Mouse (Mus musculus) heart, embryonic 10.5 days (tissue): ENCODE measurements at regions not wholly inside any gene's neighbourhood (a gene's known extent, or its start where the extent isn't known, plus 50 kb on each side); places are given as distances from the start of the nearest gene placed in this dataset.

Experiments
- DNase-seq: peaks from one replicate; pipeline ENCODE4 v3.0.0-alpha.2; 2017; ENCODE audit warnings: low spot score
- H3K27ac ChIP-seq: fragments of 300-500 bp; sonication (generic); 2 replicates; pipeline ENCODE4 v1.5.1; 2016; ENCODE audit warnings: mild to moderate bottlenecking
- H3K27me3 ChIP-seq: fragments of 300-500 bp; sonication (generic); 2 replicates; pipeline ENCODE4 v1.6.1; 2016; ENCODE audit warnings: mild to moderate bottlenecking; ENCODE audit not compliant: poor library complexity, insufficient read depth, severe bottlenecking
- H3K36me3 ChIP-seq: fragments of 300-500 bp; sonication (generic); 2 replicates; pipeline ENCODE4 v1.6.1; 2016; ENCODE audit warnings: mild to moderate bottlenecking, moderate library complexity
- H3K4me1 ChIP-seq: fragments of 300-500 bp; sonication (generic); 2 replicates; pipeline ENCODE4 v1.6.1; 2016; ENCODE audit warnings: mild to moderate bottlenecking
- H3K4me3 ChIP-seq: fragments of 300-500 bp; sonication (generic); 2 replicates; pipeline ENCODE4 v1.5.1; 2016; ENCODE audit warnings: mild to moderate bottlenecking, moderate library complexity
- H3K9me3 ChIP-seq: fragments of 300-500 bp; sonication (generic); 2 replicates; pipeline ENCODE4 v1.6.1; 2016; ENCODE audit warnings: mild to moderate bottlenecking, moderate library complexity
- WGBS: fragments of 180-500 bp; shearing (Covaris S2); methylation state at CpG from one replicate; pipeline ENCODE4 v1.1.7; 2016; 5-methylcytosine and 5-hydroxymethylcytosine counted together

- no peak overlapping the region for H3K27ac ChIP-seq
- no peaks in the 10 kb centered on the region for H3K9me3 ChIP-seq
- H3K36me3 ChIP-seq = no peaks in the 10 kb centered on the region
- no peak for DNase-seq
- H3K4me1 ChIP-seq = no peaks in the 10 kb centered on the region
- H3K27me3 ChIP-seq = no peaks in the 10 kb centered on the region
- 83% methylated on average over 4 of the region's 4 CpGs for WGBS
- no peak overlapping the region for H3K4me3 ChIP-seq
Observed at GRCm38 (mm10) chr16:93204601-93205000, 378.7 kb upstream of the Runx1 start.

GRCm38 (mm10) chr16:93202591-93202990 lies 376.6 kb upstream of the Runx1 start:
- H3K27ac ChIP-seq = no peak overlapping the region
- no peaks in the 10 kb centered on the region for H3K27me3 ChIP-seq
- no peak for DNase-seq
- no peaks in the 10 kb centered on the region for H3K9me3 ChIP-seq
- no peaks in the 10 kb centered on the region for H3K36me3 ChIP-seq
- H3K4me3 ChIP-seq = no peak overlapping the region
- no peaks in the 10 kb centered on the region for H3K4me1 ChIP-seq

- WGBS = 62% methylated on average over 8 of the region's 8 CpGs
- peaks cover 4% of the 10 kb centered on the region for H3K4me1 ChIP-seq
- H3K27ac ChIP-seq = 0 out of 2 replicates have a peak overlapping the region, but pooled peaks have one; percentile 44
- H3K36me3 ChIP-seq = no peaks in the 10 kb centered on the region
- no peak overlapping the region for H3K4me3 ChIP-seq
- peak; percentile 79 for DNase-seq
- no peaks in the 10 kb centered on the region for H3K9me3 ChIP-seq
- no peaks in the 10 kb centered on the region for H3K27me3 ChIP-seq
Observed at GRCm38 (mm10) chr16:93197300-93197699, 371.4 kb upstream of the Runx1 start.

- WGBS = 47% methylated on average over 7 of the region's 7 CpGs
Observed at GRCm38 (mm10) chr16:93193921-93194481, 368.1 kb upstream of the Runx1 start.

GRCm38 (mm10) chr16:93193263-93193662 lies 367.3 kb upstream of the Runx1 start:
- H3K4me1 ChIP-seq = peaks cover 4% of the 10 kb centered on the region
- no peaks in the 10 kb centered on the region for H3K36me3 ChIP-seq
- no peak overlapping the region for H3K27ac ChIP-seq
- H3K27me3 ChIP-seq = no peaks in the 10 kb centered on the region
- DNase-seq = no peak
- no peak overlapping the region for H3K4me3 ChIP-seq
- H3K9me3 ChIP-seq = no peaks in the 10 kb centered on the region
- 84% methylated on average over 6 of the region's 6 CpGs for WGBS

More at GRCm38 (mm10) chr16:93193921-93194481, 368.1 kb upstream of the Runx1 start:
- H3K4me1 ChIP-seq = peaks cover 4% of the 10 kb centered on the region
- no peak overlapping the region for H3K27ac ChIP-seq
- no peak overlapping the region for H3K4me3 ChIP-seq
- no peaks in the 10 kb centered on the region for H3K36me3 ChIP-seq
- no peaks in the 10 kb centered on the region for H3K27me3 ChIP-seq
- no peak for DNase-seq
- H3K9me3 ChIP-seq = no peaks in the 10 kb centered on the region

- Histone ChIP-seq H3K27me3 (no peaks in the 10 kb centered on the region), H3K27ac (no peak overlapping the region), H3K4me1 (peaks cover 4% of the 10 kb centered on the region), H3K36me3 (no peaks in the 10 kb centered on the region), H3K4me3 (no peak overlapping the region), H3K9me3 (no peaks in the 10 kb centered on the region)
- no peak for DNase-seq
- 79% methylated on average over 9 of the region's 9 CpGs for whole genome bisulfite sequencing
Observed at GRCm38 (mm10) chr16:93192651-93193173, 366.8 kb upstream of the Runx1 start.

GRCm38 (mm10) chr16:93191174-93191573 lies 365.2 kb upstream of the Runx1 start:
- Histone ChIP-seq H3K4me3 (no peak overlapping the region), H3K36me3 (no peaks in the 10 kb centered on the region), H3K4me1 (peaks cover 4% of the 10 kb centered on the region), H3K9me3 (no peaks in the 10 kb centered on the region), H3K27me3 (no peaks in the 10 kb centered on the region), H3K27ac (no peak overlapping the region)
- DNase-seq = no peak
- WGBS = 82% methylated on average over 5 of the region's 5 CpGs

GRCm38 (mm10) chr16:93190301-93190700 lies 364.4 kb upstream of the Runx1 start:
- DNase-seq = no peak
- no peak overlapping the region for H3K27ac ChIP-seq
- H3K9me3 ChIP-seq = no peaks in the 10 kb centered on the region
- WGBS = 70% methylated on average over 3 of the region's 3 CpGs
- no peak overlapping the region for H3K4me3 ChIP-seq
- H3K36me3 ChIP-seq = no peaks in the 10 kb centered on the region
- H3K27me3 ChIP-seq = no peaks in the 10 kb centered on the region
- peaks cover 4% of the 10 kb centered on the region for H3K4me1 ChIP-seq

GRCm38 (mm10) chr16:93189875-93190274 lies 363.9 kb upstream of the Runx1 start:
- WGBS = 75% methylated on average over 3 of the region's 3 CpGs
- H3K4me3 ChIP-seq = no peak overlapping the region
- H3K27ac ChIP-seq = no peak overlapping the region
- peaks cover 4% of the 10 kb centered on the region for H3K4me1 ChIP-seq
- no peaks in the 10 kb centered on the region for H3K9me3 ChIP-seq
- no peaks in the 10 kb centered on the region for H3K36me3 ChIP-seq
- H3K27me3 ChIP-seq = no peaks in the 10 kb centered on the region
- no peak for DNase-seq

GRCm38 (mm10) chr16:93189412-93189811 lies 363.5 kb upstream of the Runx1 start:
- no peak overlapping the region for H3K27ac ChIP-seq
- H3K4me1 ChIP-seq = peaks cover 4% of the 10 kb centered on the region
- 76% methylated on average over 5 of the region's 5 CpGs for WGBS
- H3K27me3 ChIP-seq = no peaks in the 10 kb centered on the region
- DNase-seq = no peak
- H3K36me3 ChIP-seq = no peaks in the 10 kb centered on the region
- H3K4me3 ChIP-seq = no peak overlapping the region
- H3K9me3 ChIP-seq = no peaks in the 10 kb centered on the region

- no peaks in the 10 kb centered on the region for H3K4me1 ChIP-seq
- no peak overlapping the region for H3K4me3 ChIP-seq
- no peak overlapping the region for H3K27ac ChIP-seq
- DNase-seq = no peak
- H3K9me3 ChIP-seq = no peaks in the 10 kb centered on the region
- H3K36me3 ChIP-seq = no peaks in the 10 kb centered on the region
- 87% methylated on average over 4 of the region's 4 CpGs for WGBS
- H3K27me3 ChIP-seq = no peaks in the 10 kb centered on the region
Observed at GRCm38 (mm10) chr16:93186554-93186953, 360.6 kb upstream of the Runx1 start.

GRCm38 (mm10) chr16:93182656-93183055 lies 356.7 kb upstream of the Runx1 start:
- WGBS = 87% methylated on average over 3 of the region's 3 CpGs
- Histone ChIP-seq H3K27ac (no peak overlapping the region), H3K4me1 (no peaks in the 10 kb centered on the region), H3K4me3 (no peak overlapping the region), H3K9me3 (no peaks in the 10 kb centered on the region), H3K36me3 (no peaks in the 10 kb centered on the region), H3K27me3 (no peaks in the 10 kb centered on the region)
- no peak for DNase-seq

- H3K36me3 ChIP-seq = no peaks in the 10 kb centered on the region
- no peaks in the 10 kb centered on the region for H3K27me3 ChIP-seq
- WGBS = 89% methylated on average over 8 of the region's 8 CpGs
- H3K4me1 ChIP-seq = no peaks in the 10 kb centered on the region
- H3K4me3 ChIP-seq = no peak overlapping the region
- no peak overlapping the region for H3K27ac ChIP-seq
- DNase-seq = no peak
- H3K9me3 ChIP-seq = no peaks in the 10 kb centered on the region
Observed at GRCm38 (mm10) chr16:93181497-93181896, 355.5 kb upstream of the Runx1 start.

- Histone ChIP-seq H3K4me3 (no peak overlapping the region), H3K4me1 (no peaks in the 10 kb centered on the region), H3K36me3 (no peaks in the 10 kb centered on the region), H3K27me3 (no peaks in the 10 kb centered on the region), H3K27ac (no peak overlapping the region), H3K9me3 (no peaks in the 10 kb centered on the region)
- no peak for DNase-seq
- 44% methylated on average over 5 of the region's 5 CpGs for WGBS
Observed at GRCm38 (mm10) chr16:93180213-93180612, 354.3 kb upstream of the Runx1 start.
